Mouse (Mus musculus) thymus, adult 2 months (tissue): ENCODE results near the gene Ltk.

Experiments used
- CTCF ChIP-seq: fragments of 200-500 bp; IDR thresholded peaks from 2 replicates; pipeline ENCODE4 v1.5.1; 2012; ENCODE audit warnings: mild to moderate bottlenecking, control low read depth, low read length, moderate library complexity, borderline replicate concordance; ENCODE audit not compliant: control insufficient read depth, poor library complexity, insufficient read depth; ENCODE audit errors: extremely low read depth
- POLR2A ChIP-seq: fragments of 200-500 bp; IDR thresholded peaks from 2 replicates; pipeline ENCODE4 v1.6.1; 2012; ENCODE audit warnings: mild to moderate bottlenecking, low read length, control low read depth, moderate library complexity; ENCODE audit not compliant: control insufficient read depth, poor library complexity, insufficient read depth; ENCODE audit errors: extremely low read depth

DNA sequence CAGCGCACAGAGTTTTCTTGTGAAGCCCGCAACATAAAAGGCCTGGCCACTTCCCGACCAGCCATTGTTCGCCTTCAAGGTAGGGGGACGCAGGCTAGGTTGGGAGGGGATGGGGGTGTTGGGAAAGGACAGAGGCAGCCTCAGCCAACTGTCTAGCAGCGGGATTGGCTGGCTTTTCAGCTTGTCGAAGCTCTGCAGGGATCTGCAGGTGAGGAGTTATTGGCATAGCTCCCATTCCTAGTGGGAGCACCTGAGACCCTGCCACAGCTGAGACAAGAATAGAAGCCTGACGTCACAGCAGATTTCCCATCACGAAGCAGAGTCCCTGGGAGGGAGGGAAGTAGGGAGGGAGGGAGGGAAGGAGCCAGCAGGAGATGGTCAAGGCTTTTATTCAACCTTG is 44.5 kb upstream of the Ltk start:
- TF ChIP-seq CTCF: no peak
- no peak for TF ChIP-seq POLR2A
